Mouse (Mus musculus): ENCODE data around the gene Galc.
A peak's percentile ranks its signal among the peaks of the same experiment; 100 is the strongest.

The Galc gene

DNA sequence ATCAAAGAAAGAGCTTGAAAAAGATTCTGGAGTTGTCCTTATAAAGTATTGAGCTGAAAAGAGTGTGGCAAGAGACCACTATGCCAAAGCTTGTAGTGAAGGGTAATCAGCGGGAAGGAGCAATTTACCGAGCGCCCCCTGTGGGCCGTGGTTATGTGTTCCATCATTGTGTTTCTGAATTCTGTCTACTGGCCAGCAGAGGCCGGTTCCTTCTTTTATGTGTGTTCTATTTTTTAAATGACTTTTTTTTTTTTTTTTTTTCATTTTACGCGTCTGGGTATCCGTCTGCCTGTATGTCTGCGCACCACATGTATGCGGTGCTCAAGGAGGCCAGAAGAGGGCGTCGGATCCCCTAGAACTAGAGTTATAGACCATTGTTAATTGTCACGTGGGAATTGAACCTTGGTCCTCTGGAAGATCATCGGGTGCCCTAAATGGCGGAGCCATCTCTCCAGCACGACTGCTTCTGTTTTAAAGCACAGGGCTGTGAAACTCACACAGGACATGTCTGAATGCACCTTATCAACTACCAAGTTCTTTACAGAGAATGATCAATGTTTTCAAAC lies 78.9 kb downstream of the Galc start:
- peak in 1 of 2 experiments; percentile 9 for DNase-seq

DNA sequence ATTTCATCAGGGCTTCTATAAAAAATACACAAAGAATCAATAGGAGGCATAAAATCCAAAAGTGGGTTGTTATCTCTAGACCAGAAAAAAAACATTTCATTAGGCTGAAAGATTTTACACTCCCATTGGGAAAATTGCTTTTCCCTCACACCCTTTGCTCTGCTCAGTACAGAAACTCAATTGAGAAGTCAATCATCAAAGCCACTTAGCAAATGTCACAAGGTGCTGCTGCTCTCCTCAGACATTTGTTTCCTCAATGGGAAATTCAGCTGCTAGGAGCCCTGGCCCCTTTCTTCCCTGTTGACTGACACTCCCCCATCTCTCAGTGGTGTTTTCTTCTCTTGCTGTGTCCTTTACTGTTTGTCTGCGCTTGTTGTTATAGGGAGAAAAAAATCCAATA lies 79.8 kb downstream of the Galc start:
- no peak for DNase-seq

DNA sequence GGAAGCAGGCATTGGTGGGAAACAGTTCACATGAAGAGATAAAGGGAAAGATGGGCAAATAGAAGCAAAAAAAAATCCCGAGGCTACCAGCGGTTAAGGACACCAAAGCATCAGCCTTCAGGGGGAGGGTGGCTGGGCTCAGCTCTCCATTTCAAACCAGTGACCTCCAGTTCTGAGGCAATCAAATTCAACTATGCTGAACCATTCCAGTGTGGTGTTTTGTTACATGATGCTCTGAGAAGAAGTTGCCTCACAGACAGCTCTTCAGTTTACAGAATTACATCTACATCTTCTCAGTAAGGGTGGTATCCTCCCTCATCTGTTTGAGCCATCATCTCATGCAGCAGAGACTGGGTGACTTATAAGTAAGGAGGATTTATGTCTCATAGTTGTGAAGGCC lies 82.6 kb downstream of the Galc start:
- no peak for DNase-seq

DNA sequence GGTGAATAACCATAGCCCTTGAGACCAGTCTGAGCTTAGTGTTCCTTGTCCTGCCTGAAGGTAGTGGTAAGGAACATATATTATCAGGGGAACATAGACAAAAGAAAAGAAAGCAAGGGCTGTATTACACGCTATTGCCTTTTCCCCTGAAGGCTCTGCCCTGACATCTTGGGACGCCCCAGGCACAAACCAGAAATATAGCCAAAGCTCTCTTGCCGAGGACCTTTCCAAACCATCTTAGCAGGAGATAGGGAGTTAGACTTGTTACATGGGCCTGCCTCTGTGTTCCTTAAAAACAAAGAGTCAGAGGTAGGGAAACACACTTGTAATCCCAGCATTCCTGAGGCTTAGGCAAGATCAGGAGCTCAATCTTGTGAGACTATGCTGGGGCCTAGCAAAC lies 97.4 kb downstream of the Galc start:
- no peak for DNase-seq

DNA sequence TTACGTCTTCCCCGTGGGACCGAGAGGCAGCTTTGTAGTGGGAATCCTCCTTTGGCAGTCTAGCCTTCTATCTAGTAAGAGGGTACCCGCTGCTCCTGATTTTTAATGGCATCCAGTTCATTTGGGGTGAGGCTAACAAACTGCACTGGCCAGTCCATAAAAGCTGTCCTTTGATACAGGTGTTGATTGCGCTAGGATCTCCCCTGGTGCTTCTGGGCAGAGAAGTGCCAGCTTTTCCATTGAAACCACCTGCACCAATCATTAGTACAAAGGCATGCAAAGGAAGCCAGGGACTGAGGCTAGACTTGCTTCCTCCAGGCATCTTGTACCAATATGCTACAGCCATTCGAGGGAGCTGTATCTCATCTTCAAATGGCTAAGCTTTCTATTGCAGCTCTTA lies 98.4 kb downstream of the Galc start:
- no peak for DNase-seq

Data from kidney, postnatal 4 days (tissue).